Mouse (Mus musculus) cerebellum, adult 2 months (tissue): ENCODE results near the gene Fntb. TPM values are rescaled to one million over a fixed set of nuclear protein-coding genes. Genes with fewer than 3 reads are reported as not detected.

Experiments
- DNase-seq, 2 experiments: peaks; one replicate each; pipeline ENCODE4 v3.0.0; 2021
- H3K27ac ChIP-seq: fragments of 200-500 bp; 2 replicates; pipeline ENCODE4 v1.5.1; 2012; ENCODE audit warnings: low read length, control low read depth, inconsistent platforms; ENCODE audit not compliant: insufficient read depth
- H3K27me3 ChIP-seq: fragments of 200-500 bp; 2 replicates; pipeline ENCODE4 v1.6.1; 2012; ENCODE audit warnings: inconsistent platforms, mild to moderate bottlenecking, low read length, moderate library complexity; ENCODE audit not compliant: control insufficient read depth, insufficient read depth
- H3K4me1 ChIP-seq: fragments of 200-500 bp; 2 replicates; pipeline ENCODE4 v1.6.1; 2011; ENCODE audit warnings: low read length; ENCODE audit not compliant: control insufficient read depth, insufficient read depth
- H3K4me3 ChIP-seq: fragments of 200-500 bp; replicated peaks from 2 replicates; pipeline ENCODE3; 2011; ENCODE audit warnings: mild to moderate bottlenecking, low read depth, low read length, control low read depth; ENCODE audit not compliant: insufficient read depth
- CTCF ChIP-seq: fragments of 200-500 bp; IDR thresholded peaks from 2 replicates; pipeline ENCODE4 v1.5.1; 2011; ENCODE audit warnings: low read depth, mild to moderate bottlenecking, control low read depth, low read length, moderate library complexity, borderline replicate concordance; ENCODE audit not compliant: insufficient read depth
- POLR2A ChIP-seq: fragments of 200-500 bp; IDR thresholded peaks from 2 replicates; pipeline ENCODE4 v1.6.1; 2011; ENCODE audit warnings: low read length, control low read depth, borderline replicate concordance; ENCODE audit not compliant: insufficient read depth
- WGBS: fragments of 180-500 bp; shearing (Covaris S2); methylation state at CpG from one replicate; pipeline ENCODE4 v1.1.7; 2018; 5-methylcytosine and 5-hydroxymethylcytosine counted together
- polyA plus RNA-seq: library from polyadenylated mRNA; depleted of rRNA; stranded (reverse); fragments of >200 nt; gene quantifications from 2 replicates; pipeline ENCODE4 v1.2.3, GENCODE M21; 2012

Gene Fntb
- polyA plus RNA-seq, 1 experiment, result 55.9 TPM

DNA sequence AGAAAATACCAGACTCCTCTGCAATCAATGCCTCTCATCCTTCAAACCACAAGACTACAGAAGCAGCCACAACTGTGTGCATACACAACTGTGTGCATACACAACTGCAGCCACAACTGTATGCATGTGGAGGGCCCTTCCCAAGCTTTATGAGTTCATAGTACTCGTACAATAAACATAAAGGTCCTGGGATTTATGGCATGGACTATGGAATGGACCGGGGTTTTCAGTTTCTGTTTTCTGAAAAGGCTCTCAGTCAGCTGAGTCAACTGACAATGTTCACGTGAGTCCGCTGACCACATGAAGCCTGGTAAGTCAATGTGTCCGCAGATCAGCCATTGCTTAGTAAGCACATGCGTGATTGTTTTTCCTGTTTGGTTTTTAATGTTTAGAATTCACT is 178.1 kb downstream of the Fntb start:
- TF ChIP-seq CTCF (no peak), POLR2A (no peak)
- no peak for DNase-seq
- 73% methylated on average over 6 of the region's 6 CpGs for WGBS
- no peak overlapping the region for H3K27ac ChIP-seq
- peaks cover 16% of the 10 kb centered on the region for H3K4me1 ChIP-seq
- no peaks in the 10 kb centered on the region for H3K27me3 ChIP-seq
- H3K4me3 ChIP-seq, result no peak overlapping the region

DNA sequence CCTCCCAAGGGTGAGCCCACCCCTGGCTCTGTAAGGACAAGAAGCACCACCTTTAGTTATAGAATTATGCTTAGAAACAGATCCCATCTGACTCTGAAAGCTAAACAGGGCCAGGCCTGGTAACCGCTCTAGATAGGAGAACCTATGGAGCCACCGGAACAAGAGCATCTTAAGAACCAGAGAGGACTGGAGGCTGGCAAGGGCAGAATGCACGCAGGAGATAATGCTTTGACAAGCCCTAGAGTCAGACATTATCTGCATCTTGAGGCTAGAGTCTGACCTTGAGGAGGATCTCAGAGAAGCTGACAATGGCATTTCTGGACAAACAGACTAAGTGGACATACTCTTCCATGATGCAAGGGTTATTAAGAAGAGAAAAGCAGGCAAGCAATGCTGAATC is 182.1 kb downstream of the Fntb start:
- no peak for TF ChIP-seq CTCF
- TF ChIP-seq POLR2A, result no peak
- peaks cover 9% of the 10 kb centered on the region for H3K4me1 ChIP-seq
- WGBS, result 89% methylated on average over 3 of the region's 3 CpGs
- no peaks in the 10 kb centered on the region for H3K27me3 ChIP-seq
- no peak for DNase-seq
- no peak overlapping the region for H3K27ac ChIP-seq
- no peak overlapping the region for H3K4me3 ChIP-seq

DNA sequence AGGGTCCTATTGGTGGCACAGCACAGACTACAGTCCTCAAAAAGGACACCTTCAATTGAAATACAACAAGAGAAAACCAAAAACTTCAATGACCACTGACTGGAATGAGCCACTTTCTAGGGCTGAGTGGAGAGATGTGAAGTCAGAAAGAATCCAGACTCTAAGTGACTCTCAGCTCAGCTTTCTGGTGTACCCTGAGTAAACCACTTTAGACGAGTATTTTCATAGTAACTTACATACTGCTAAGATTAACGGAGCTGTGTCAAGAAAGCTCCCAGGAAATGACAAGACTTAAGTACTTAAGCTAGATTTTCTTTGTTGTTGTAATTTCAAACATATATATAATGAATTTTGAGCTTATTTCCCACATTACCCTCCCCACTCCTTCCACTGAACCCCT is 182.8 kb downstream of the Fntb start:
- no peak for DNase-seq
- Histone ChIP-seq H3K27ac (no peak overlapping the region), H3K4me3 (no peak overlapping the region), H3K4me1 (peaks cover 10% of the 10 kb centered on the region), H3K27me3 (no peaks in the 10 kb centered on the region)
- WGBS, result 93% methylated on average over 2 of the region's 2 CpGs
- no peak for TF ChIP-seq CTCF
- no peak for TF ChIP-seq POLR2A

DNA sequence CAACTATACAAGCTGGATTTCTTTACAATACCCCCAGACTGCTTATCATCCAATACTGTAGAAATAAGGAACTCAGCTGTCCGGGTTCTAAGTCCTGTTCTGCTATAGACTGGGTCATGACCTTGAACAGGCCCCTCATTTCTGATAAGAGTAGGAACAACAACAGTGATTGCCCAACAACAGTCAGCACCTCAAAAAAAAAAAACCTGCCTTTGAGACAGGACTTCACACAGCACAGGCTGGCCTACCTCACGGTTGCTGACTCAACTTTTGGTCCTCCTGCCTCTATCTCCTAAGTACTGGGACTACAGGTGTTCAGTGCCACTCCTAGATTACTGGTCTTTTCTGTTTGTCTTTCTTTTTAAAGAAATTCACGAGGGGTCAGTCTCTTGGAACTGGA is 183.4 kb downstream of the Fntb start:
- no peak overlapping the region for H3K27ac ChIP-seq
- H3K4me1 ChIP-seq, result peaks cover 16% of the 10 kb centered on the region
- 81% methylated on average over 3 of the region's 3 CpGs for WGBS
- TF ChIP-seq POLR2A, result no peak
- TF ChIP-seq CTCF, result no peak
- DNase-seq, result no peak
- no peaks in the 10 kb centered on the region for H3K27me3 ChIP-seq
- H3K4me3 ChIP-seq, result no peak overlapping the region

DNA sequence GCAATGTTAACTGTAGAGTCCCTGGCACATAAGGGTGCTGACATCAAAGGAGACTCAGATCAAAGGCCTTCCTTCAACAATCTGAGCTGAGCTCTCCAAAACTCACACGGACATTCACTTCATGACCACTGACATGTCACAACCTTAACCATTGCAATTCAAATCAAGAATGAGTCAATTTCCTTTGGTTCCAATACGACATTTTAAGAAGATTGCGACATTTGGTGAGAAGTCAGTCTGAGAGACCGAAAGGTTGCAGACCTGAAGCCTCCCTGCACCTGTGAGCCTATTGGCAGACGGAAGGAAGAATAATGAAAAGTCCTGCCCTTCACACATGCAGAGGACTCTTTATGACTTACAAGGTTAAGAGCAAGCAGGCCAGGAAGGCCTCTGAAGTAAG is 184.9 kb downstream of the Fntb start:
- 81% methylated on average over 5 of the region's 5 CpGs for WGBS
- Histone ChIP-seq H3K27ac (no peak overlapping the region), H3K4me3 (no peak overlapping the region), H3K4me1 (peaks cover 19% of the 10 kb centered on the region), H3K27me3 (no peaks in the 10 kb centered on the region)
- TF ChIP-seq POLR2A (no peak), CTCF (no peak)
- no peak for DNase-seq

DNA sequence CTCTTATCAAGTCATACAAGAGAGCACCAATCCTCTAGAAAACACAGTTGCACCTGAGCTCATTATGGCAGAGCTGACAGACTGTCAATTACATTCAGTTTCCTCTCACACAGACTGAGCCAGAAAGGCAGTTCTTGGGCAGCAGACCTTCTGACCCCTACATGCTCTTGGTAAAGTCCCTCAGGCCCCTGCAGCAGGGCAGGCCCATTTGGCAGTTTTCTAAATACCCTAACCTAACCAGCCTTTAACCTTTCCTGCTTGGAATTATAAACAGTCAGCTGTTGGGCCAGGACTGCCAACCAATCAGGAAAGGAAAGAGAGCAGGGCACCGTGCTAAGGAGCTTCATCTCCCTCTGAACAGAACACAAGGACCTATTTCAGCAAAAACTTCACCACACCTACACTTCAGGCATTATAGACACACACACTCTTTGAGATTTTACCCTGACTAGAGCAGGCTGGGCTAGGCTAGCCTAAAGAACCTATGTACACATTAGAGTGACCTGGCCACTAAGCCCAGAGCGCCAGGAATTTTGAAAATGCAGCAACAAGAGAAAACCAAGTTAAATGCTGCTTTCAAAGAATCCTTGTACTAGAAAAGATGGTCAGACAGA is 188.5 kb downstream of the Fntb start:
- no peak overlapping the region for H3K4me3 ChIP-seq
- peaks cover 34% of the 10 kb centered on the region for H3K4me1 ChIP-seq
- WGBS, result 44% methylated on average over 2 of the region's 2 CpGs
- DNase-seq, result peak; percentile 43 to 53
- TF ChIP-seq POLR2A, result no peak
- TF ChIP-seq CTCF, result no peak
- peak overlapping the region; percentile 74 for H3K27ac ChIP-seq
- H3K27me3 ChIP-seq, result no peaks in the 10 kb centered on the region

DNA sequence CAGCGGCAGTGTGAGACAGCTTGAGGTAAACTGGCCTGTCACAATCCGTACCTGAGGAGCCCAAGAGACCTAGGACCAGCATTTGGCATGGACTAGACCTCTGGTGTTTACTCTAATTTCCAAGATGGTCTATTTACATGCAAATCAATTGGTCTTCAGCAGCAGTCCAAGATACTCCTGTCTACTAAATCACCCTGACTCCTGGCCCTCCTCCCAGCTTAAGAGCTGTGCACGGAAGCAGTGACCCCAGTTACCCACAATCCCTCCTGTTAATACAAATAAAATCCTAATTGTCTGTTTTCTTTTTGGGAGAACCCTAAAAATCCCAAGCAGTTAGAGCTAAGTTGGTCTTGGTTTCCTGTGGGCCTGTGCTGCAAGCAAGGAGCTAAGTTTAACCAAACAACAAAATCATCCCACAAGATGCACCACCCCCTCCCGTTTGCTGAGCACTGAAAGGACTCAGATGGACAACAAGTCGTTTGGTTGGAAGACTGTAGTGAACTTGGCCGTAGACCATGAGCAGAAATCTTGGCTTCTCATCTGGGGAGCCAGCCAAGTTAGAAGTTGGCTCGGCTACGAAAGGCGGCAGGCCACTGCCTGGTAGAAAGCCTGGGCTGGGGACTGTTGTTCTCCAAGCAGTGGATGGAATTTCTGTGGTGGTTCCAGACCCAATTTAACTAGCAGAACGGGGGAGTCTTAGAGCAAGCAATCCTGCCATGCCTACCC is 189.5 kb downstream of the Fntb start:
- no peak for TF ChIP-seq CTCF
- TF ChIP-seq POLR2A, result no peak
- H3K27me3 ChIP-seq, result no peaks in the 10 kb centered on the region
- peak; percentile 90 to 95 for DNase-seq
- 4% methylated on average over 10 of the region's 10 CpGs for whole genome bisulfite sequencing
- no peak overlapping the region for H3K4me3 ChIP-seq
- H3K4me1 ChIP-seq, result peaks cover 34% of the 10 kb centered on the region
- peak overlapping the region; percentile 75 for H3K27ac ChIP-seq

DNA sequence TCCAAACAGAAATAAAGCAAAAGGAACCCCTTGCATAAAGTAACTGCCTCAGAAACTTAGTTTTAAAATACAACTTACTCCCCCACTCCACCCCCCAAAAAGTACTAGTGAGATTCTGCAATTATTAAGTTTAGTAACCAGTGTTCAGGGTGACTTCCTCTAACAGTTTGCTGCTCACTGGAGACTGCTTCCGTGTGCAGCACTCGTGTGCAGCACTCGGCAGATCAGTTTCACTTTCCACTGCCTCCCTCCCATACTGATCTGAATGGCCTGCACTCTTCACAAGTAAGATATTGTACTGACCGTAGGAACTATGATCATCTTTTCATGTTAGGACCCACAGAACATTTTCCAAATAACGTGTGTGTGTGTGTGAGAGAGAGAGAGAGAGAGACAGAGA is 192.3 kb downstream of the Fntb start:
- no peak for TF ChIP-seq POLR2A
- no peak for TF ChIP-seq CTCF
- 41% methylated on average over 5 of the region's 5 CpGs for WGBS
- Histone ChIP-seq H3K4me3 (no peak overlapping the region), H3K27ac (no peak overlapping the region), H3K27me3 (no peaks in the 10 kb centered on the region), H3K4me1 (peaks cover 34% of the 10 kb centered on the region)
- no peak for DNase-seq
